Mouse (Mus musculus): Measurements from ENCODE around the gene Slc25a13.
A peak's percentile ranks its signal among the peaks of the same experiment; 100 is the strongest.

Slc25a13 gene

DNA sequence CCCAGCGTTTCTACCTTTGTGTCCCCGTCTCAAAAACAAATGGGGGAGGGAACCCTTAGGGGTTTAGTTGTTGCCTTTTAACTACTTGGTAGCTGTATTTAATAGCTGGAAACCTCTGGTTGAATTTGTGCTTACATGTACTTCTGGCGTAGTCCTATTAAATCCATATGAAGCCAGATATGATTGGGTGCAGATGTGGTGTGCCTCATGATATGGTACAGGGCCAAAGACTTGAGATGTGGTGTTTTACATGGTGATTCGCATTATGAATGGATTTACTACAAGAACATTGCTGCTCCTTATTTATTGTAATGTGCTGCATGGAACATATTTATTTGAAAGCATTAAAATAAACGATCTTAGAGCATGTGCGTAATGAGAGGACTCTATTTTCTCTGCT lies 189.3 kb downstream of the Slc25a13 start:
- DNase-seq (ENCODE audit: low spot score) = no peak

DNA sequence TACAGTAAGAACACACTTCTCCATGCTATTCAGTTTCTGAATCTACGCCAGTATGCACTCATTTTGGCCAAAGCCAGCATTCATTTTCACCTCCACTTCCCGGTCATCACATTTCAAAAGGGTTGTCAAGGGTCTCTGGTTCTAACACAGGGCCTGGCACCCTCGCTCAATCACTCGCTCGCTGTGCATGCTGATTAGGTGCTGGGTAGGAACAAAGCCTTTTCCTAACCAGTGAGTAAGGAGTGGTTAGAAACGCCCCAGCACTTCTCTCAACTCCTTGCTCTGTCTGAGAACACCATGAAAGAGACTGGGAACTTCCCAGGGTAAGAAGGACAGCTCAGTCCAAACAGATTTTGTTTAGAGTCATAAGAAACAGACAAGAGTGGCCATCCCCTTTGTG lies 193.0 kb downstream of the Slc25a13 start:
- no peak for DNase-seq (ENCODE audit: low spot score)

DNA sequence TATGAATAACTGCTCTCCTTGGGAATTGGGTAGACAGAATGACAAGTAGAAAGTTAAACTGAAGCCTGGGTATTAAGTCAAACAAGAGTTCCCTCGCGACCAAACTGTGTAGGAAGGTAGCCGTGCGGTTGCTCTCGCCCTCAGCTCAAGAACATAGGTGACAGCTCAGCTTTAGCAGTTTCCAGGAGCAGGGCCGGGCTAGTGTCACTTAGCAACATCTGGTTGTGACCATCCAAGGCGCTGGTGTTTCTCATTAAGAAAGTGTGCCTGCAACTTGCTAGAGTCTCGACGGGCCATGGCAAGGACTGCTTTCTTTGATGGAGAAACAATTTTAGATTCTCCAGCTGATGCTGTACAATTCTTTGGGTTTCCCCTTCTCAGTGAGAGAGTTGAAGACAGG lies 200.0 kb downstream of the Slc25a13 start:
- no peak for DNase-seq (ENCODE audit: low spot score)

DNA sequence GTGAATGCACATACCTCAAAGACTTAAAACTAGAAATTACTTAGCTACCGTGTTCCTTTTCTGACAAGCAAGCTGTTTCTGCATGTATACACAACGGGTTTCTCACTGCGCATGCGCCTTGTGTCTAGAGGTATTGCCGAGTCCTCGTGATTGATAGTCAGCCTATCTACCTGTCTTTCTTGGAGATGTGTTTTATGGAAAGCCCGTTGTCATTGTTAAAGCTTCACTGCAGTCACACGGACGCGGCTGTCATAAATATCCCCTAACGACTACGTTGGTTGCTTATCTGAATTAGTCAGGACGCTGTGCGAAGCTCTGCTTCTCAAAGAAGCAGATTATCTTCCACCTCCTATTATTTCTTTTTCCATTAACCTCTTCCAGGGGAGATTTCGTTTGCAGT lies 201.4 kb downstream of the Slc25a13 start:
- DNase-seq (ENCODE audit: low spot score) = no peak

DNA sequence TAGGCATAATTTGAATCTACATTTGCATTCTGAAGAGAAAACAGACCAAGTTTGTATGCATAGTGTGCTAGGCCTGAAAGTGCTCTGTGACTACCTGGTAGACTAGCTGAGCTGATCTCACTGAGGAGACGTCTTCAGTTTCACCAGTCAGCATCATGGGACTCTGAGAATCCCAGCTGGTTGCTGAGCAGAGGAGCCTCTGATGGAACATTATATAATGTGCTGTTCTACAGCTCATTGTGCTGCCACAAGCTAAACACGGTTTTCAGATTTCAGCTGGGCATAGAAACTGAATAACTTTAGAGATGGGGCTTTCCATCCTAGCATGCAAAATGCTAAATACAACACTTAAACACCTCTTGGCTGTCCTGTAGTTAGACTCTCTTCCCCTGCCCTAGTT lies 205.6 kb downstream of the Slc25a13 start:
- no peak for DNase-seq (ENCODE audit: low spot score)

DNA sequence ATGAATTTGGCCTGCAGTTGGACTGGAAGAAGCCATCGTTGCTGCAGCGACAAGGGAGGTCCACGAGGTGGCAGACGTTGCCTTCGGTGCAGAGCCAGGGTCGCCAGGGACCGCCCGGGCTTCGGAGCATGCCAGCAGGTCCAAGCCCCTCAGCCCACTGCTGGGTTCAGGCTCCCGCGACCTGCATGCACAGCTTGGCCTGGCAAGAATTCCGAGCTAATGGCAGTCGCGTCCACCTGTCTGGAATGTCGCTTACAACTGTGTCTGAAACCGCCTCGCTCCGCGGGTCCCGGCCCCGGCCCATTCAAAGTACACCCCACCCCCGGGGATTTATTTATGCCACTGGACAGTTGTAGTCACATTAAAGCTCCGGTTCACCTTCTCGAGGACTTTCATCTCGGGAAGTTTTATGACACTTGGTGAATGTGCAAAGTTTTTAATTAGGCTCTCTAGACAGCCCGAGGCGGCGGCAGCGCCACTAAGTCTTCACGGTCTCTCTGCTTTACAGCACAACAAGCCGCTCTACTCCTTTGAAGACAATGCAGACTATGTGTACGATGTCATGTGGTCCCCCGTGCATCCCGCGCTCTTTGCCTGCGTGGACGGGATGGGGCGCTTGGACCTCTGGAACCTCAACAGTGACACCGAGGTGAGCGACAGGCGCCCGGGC lies 211.1 kb downstream of the Slc25a13 start:
- DNase-seq (ENCODE audit: low spot score) = peak; percentile 76

DNA sequence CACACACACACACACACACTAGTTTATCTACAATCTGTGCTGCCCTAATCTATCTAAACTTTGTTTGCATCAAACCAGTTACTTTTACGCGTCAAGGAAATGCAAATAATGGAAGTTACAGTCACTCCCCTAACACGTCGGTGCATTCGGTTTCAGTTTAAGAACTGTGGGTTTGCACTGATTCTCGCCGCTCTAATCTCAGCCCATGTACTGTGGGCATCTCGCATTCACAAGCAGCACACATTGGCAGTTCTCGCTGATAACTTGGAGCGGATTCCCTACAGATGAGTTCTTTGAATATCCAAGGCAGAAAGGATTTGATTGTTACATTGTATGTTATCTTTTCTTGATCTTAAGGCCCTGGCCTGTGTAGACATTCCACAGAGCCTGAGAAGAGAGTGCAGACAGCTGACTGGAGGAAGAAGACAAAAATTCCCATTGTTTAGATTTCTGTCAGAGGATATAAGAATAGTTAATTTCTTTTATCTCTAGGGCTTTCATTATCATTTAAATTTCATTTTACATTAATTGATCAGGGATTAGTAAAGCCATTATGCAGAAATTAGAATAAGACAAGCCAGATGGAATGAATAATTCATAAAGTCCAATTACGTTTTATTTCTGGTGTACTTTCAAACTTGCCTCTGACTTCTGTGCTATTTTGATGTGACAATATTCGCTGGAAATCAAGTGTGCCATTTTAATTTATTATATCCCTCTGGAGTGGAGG lies 212.1 kb downstream of the Slc25a13 start:
- no peak for DNase-seq (ENCODE audit: low spot score)

DNA sequence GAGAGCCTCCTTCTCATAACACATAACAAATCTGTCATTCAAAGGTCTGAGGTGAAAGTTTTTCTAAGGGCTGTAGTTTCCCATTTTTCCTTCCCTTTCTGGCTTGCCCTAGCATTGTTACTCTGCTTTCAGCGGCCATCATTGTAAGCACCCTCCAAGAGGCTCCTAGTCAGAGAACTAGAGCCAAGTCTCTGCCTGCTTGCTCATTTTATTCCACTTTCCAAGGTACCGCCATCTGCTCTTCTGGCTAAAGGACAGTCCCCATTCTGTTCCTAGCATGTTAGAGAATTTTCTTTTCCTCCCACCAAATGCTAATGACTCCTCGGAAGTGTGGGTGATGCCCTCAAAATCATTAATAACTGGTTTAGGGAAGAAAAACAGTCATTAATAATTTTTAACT lies 214.9 kb downstream of the Slc25a13 start:
- DNase-seq (ENCODE audit: low spot score) = no peak

DNA sequence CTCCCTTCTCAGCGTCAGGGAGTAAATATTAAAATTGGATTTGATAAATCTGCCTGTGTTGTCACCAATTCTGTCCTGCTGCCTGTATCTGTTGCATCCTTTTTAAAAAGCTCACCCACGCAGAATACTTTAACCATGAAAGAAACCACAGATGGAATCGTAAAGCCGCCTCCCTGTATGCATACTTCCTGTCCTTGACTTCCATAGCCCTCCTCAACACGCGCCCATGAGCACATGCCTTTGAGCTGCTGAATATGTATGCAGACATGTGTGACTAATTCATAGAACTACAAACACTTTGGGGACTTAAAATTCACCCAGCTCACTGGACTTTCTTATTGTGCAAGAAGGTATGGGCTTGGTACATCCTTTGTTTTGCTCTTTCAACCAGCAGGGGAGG lies 219.4 kb downstream of the Slc25a13 start:
- DNase-seq (ENCODE audit: low spot score) = no peak

DNA sequence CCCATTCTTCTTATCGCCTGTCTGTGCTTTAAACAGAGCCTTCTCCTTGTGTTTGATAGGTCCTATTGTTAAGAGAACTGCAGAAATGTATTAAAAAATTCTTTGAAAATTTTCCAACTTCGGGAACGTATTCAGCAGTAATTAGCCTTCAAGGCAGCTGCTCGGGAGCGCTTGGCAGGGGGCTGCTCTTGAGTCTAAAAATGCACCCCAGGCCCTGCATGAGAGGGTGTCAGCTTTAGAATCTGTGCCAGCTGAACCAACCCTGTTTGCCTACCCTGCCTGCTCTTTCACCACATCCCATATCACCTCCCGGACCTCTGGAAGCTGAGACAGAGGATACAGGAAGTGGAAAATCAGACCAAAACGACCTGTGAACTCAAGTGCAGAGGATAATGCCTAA lies 223.9 kb downstream of the Slc25a13 start:
- DNase-seq (ENCODE audit: low spot score) = no peak

DNA sequence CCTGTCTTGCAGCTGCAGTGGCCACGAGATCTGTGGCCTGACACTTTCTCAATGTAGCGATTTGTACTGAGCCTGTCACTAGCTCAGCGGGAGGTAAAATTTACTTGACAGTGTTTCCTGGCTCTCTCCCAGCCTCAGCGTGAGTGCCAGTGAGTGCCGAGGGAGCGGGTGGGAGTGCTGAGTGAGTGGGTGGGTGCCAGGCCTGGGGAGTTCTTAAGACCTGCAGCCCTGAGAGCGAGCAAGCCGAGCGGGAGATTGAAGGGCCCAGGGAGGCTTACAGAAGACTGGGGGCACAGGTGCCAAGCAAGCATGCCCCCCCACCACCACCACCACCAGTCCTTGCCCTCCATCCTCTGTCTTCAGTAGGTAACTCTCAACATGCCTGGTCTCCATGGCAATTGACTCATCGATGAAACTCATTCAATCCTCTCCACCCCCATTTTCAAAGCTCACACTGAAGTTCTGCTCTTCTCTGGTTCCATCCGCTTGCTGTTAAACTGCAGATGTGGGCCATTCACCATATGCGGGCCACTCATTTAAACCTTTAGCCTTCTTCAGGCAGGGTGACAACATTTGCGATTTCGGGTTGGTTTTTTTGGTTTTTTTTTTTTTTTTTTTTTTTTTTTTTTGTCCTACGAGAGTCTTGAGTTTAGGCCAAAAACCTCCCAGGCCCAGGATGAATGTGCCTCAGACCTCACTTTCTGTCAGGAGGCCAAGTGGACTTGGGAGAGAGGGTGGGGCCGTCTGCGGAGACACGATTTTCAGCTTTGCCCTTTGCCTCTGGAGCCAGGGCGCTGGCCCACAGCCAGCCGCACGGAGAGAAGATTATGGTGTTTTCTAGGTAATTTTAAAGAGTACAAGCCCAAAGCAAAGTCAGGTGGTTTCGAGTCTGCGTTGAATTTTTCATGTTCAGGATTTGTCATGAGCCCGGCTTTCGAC lies 224.9 kb downstream of the Slc25a13 start:
- peak; percentile 53 for DNase-seq (ENCODE audit: low spot score)

DNA sequence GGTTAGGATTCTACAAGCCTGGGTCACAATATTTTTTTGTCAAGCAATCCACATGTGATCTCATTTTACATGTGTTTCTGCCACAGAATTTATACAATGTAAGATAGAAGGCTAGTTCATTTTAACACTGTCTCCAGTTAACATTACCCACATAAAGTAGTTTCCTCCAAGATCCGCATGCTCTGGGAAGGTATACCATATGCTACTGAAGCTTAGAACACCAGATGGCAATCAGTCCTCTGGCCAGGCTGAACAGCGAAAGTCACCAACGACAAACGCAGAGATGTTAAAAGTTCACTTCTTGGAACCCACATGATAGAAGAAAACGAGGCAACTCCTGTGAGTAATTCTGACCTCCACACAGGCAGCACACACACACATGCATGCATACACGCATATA lies 225.7 kb downstream of the Slc25a13 start:
- no peak for DNase-seq (ENCODE audit: low spot score)
